Mouse (Mus musculus): ENCODE results near the gene Wasf2. TPM values are rescaled to one million over a fixed set of nuclear protein-coding genes. Genes with fewer than 3 reads are reported as not detected.
A peak's percentile ranks its signal among the peaks of the same experiment; 100 is the strongest.

Wasf2 gene
- polyA plus RNA-seq, 1 experiment from 2014 or later, result 27.4 TPM

- H3K4me3 ChIP-seq, result peak overlapping the region; percentile 33
- peak overlapping the region; percentile 64 for H3K4me2 ChIP-seq
- H3K27me3 ChIP-seq (replicated peaks), result peaks cover 23% of the 10 kb centered on the region
- H3K9ac ChIP-seq, result peak overlapping the region; percentile 38; the same call in 1 of the 2 replicates
- no peak overlapping the region for H3K27ac ChIP-seq
- ATAC-seq (replicated peaks), result peak; percentile 45; the same call in 1 of the 2 replicates
- peaks cover 12% of the 10 kb centered on the region for H3K4me1 ChIP-seq
- no peaks in the 10 kb centered on the region for H3K9me3 ChIP-seq
- H3K36me3 ChIP-seq (replicated peaks), result no peaks in the 10 kb centered on the region
- WGBS, result 4% methylated on average over 25 of the region's 25 CpGs
Measured at GRCm38 (mm10) chr4:133220656-133221055, 90.4 kb downstream of the Wasf2 start.

- Histone ChIP-seq H3K9ac (no peak overlapping the region), H3K4me3 (no peak overlapping the region), H3K4me2 (no peak overlapping the region), H3K36me3 (replicated peaks) (no peaks in the 10 kb centered on the region), H3K4me1 (peaks cover 12% of the 10 kb centered on the region), H3K27me3 (replicated peaks) (peaks cover 23% of the 10 kb centered on the region), H3K27ac (no peak overlapping the region), H3K9me3 (no peaks in the 10 kb centered on the region)
- no peak for ATAC-seq (replicated peaks)
- 85% methylated on average over 8 of the region's 8 CpGs for WGBS
Measured at GRCm38 (mm10) chr4:133221701-133222100, 91.4 kb downstream of the Wasf2 start.

GRCm38 (mm10) chr4:133223875-133224274 is 93.6 kb downstream of the Wasf2 start:
- Histone ChIP-seq H3K27me3 (replicated peaks) (peaks cover 23% of the 10 kb centered on the region), H3K36me3 (replicated peaks) (no peaks in the 10 kb centered on the region), H3K4me1 (peaks cover 9% of the 10 kb centered on the region), H3K4me2 (no peak overlapping the region), H3K4me3 (no peak overlapping the region), H3K9ac (no peak overlapping the region), H3K27ac (no peak overlapping the region), H3K9me3 (no peaks in the 10 kb centered on the region)
- 42% methylated on average over 5 of the region's 5 CpGs for WGBS
- no peak for ATAC-seq (replicated peaks)

GRCm38 (mm10) chr4:133226073-133226472 is 95.8 kb downstream of the Wasf2 start:
- H3K4me2 ChIP-seq, result no peak overlapping the region
- peaks cover 8% of the 10 kb centered on the region for H3K27me3 ChIP-seq (replicated peaks)
- no peak overlapping the region for H3K9ac ChIP-seq
- H3K27ac ChIP-seq, result no peak overlapping the region
- no peaks in the 10 kb centered on the region for H3K9me3 ChIP-seq
- ATAC-seq (replicated peaks), result no peak
- H3K4me1 ChIP-seq, result peaks cover 4% of the 10 kb centered on the region; the same call in 1 of the 2 replicates
- WGBS, result 70% methylated on average over 10 of the region's 10 CpGs
- H3K36me3 ChIP-seq (replicated peaks), result no peaks in the 10 kb centered on the region
- H3K4me3 ChIP-seq, result no peak overlapping the region

- Histone ChIP-seq H3K9ac (no peak overlapping the region), H3K36me3 (replicated peaks) (no peaks in the 10 kb centered on the region), H3K27ac (no peak overlapping the region), H3K27me3 (replicated peaks) (no peaks in the 10 kb centered on the region), H3K9me3 (no peaks in the 10 kb centered on the region), H3K4me3 (no peak overlapping the region), H3K4me1 (peaks cover 2% of the 10 kb centered on the region; the same call in 1 of the 2 replicates), H3K4me2 (no peak overlapping the region)
- ATAC-seq (replicated peaks), result no peak
- 50% methylated on average over 8 of the region's 8 CpGs for WGBS
Measured at GRCm38 (mm10) chr4:133227636-133228035, 97.3 kb downstream of the Wasf2 start.

GRCm38 (mm10) chr4:133229582-133229981 is 99.3 kb downstream of the Wasf2 start:
- WGBS, result 58% methylated on average over 8 of the region's 8 CpGs
- no peak overlapping the region for H3K27ac ChIP-seq
- no peaks in the 10 kb centered on the region for H3K4me1 ChIP-seq
- no peak overlapping the region for H3K9ac ChIP-seq
- no peak for ATAC-seq (replicated peaks)
- no peaks in the 10 kb centered on the region for H3K36me3 ChIP-seq (replicated peaks)
- H3K9me3 ChIP-seq, result no peaks in the 10 kb centered on the region
- H3K4me3 ChIP-seq, result no peak overlapping the region
- H3K4me2 ChIP-seq, result no peak overlapping the region
- H3K27me3 ChIP-seq (replicated peaks), result no peaks in the 10 kb centered on the region

GRCm38 (mm10) chr4:133233285-133233976 is 103.1 kb downstream of the Wasf2 start:
- no peak overlapping the region for H3K4me2 ChIP-seq
- 44% methylated on average over 10 of the region's 10 CpGs for WGBS
- H3K4me1 ChIP-seq, result no peaks in the 10 kb centered on the region
- no peak for ATAC-seq (replicated peaks)
- no peaks in the 10 kb centered on the region for H3K9me3 ChIP-seq
- H3K27ac ChIP-seq, result no peak overlapping the region
- H3K36me3 ChIP-seq (replicated peaks), result no peaks in the 10 kb centered on the region
- H3K27me3 ChIP-seq (replicated peaks), result no peaks in the 10 kb centered on the region
- H3K4me3 ChIP-seq, result no peak overlapping the region
- H3K9ac ChIP-seq, result no peak overlapping the region

GRCm38 (mm10) chr4:133234771-133235170 is 104.5 kb downstream of the Wasf2 start:
- no peak overlapping the region for H3K4me3 ChIP-seq
- no peaks in the 10 kb centered on the region for H3K36me3 ChIP-seq (replicated peaks)
- H3K4me1 ChIP-seq, result no peaks in the 10 kb centered on the region
- no peak for ATAC-seq (replicated peaks)
- H3K9me3 ChIP-seq, result no peaks in the 10 kb centered on the region
- no peak overlapping the region for H3K4me2 ChIP-seq
- 61% methylated on average over 5 of the region's 5 CpGs for WGBS
- no peak overlapping the region for H3K9ac ChIP-seq
- no peak overlapping the region for H3K27ac ChIP-seq
- peaks cover 6% of the 10 kb centered on the region for H3K27me3 ChIP-seq (replicated peaks)

GRCm38 (mm10) chr4:133235415-133235814 is 105.1 kb downstream of the Wasf2 start:
- Histone ChIP-seq H3K27ac (no peak overlapping the region), H3K4me1 (no peaks in the 10 kb centered on the region), H3K27me3 (replicated peaks) (peaks cover 13% of the 10 kb centered on the region), H3K4me3 (no peak overlapping the region), H3K4me2 (no peak overlapping the region), H3K9me3 (no peaks in the 10 kb centered on the region), H3K36me3 (replicated peaks) (no peaks in the 10 kb centered on the region), H3K9ac (no peak overlapping the region)
- no peak for ATAC-seq (replicated peaks)
- WGBS, result 76% methylated on average over 5 of the region's 5 CpGs

GRCm38 (mm10) chr4:133237911-133238310 is 107.6 kb downstream of the Wasf2 start:
- H3K4me1 ChIP-seq, result peaks cover 11% of the 10 kb centered on the region
- no peak overlapping the region for H3K9ac ChIP-seq
- H3K27ac ChIP-seq, result no peak overlapping the region
- no peaks in the 10 kb centered on the region for H3K9me3 ChIP-seq
- H3K36me3 ChIP-seq (replicated peaks), result no peaks in the 10 kb centered on the region
- H3K4me3 ChIP-seq, result no peak overlapping the region
- 84% methylated on average over 4 of the region's 4 CpGs for WGBS
- no peak overlapping the region for H3K4me2 ChIP-seq
- peaks cover 34% of the 10 kb centered on the region for H3K27me3 ChIP-seq (replicated peaks)
- ATAC-seq (replicated peaks), result no peak

- no peaks in the 10 kb centered on the region for H3K9me3 ChIP-seq
- peaks cover 11% of the 10 kb centered on the region for H3K4me1 ChIP-seq
- H3K4me3 ChIP-seq, result peak within 1 kb of the TSS; percentile 49
- 9% methylated on average over 16 of the region's 16 CpGs for WGBS
- H3K27ac ChIP-seq, result no peak within 1 kb of the TSS
- peaks cover 50% of the 10 kb centered on the region for H3K27me3 ChIP-seq (replicated peaks)
- no peaks in the 10 kb centered on the region for H3K36me3 ChIP-seq (replicated peaks)
- 0 out of 2 replicates have a peak, but pooled peaks have one; percentile 21 for ATAC-seq (replicated peaks)
- peak within 1 kb of the TSS; percentile 74 for H3K4me2 ChIP-seq
- H3K9ac ChIP-seq, result peak within 1 kb of the TSS; percentile 36; the same call in 1 of the 2 replicates
Measured at GRCm38 (mm10) chr4:133240490-133240921, 110.2 kb downstream of the Wasf2 start, which contains the start of gene Map3k6. Gene Map3k6 (plus strand): TSS chr4:133240818.

- peak; percentile 91 for ATAC-seq (replicated peaks)
- Histone ChIP-seq H3K4me3 (peak overlapping the region; percentile 49), H3K36me3 (replicated peaks) (no peaks in the 10 kb centered on the region), H3K27ac (no peak overlapping the region), H3K4me2 (peak overlapping the region; percentile 74), H3K9ac (peak overlapping the region; percentile 36; the same call in 1 of the 2 replicates), H3K9me3 (no peaks in the 10 kb centered on the region), H3K27me3 (replicated peaks) (peaks cover 53% of the 10 kb centered on the region), H3K4me1 (peaks cover 11% of the 10 kb centered on the region)
- WGBS, result under 1% methylated on average over 78 of the region's 78 CpGs
Measured at GRCm38 (mm10) chr4:133240934-133241908, 110.9 kb downstream of the Wasf2 start.

Data from midbrain, embryonic 15.5 days (tissue).